Mouse (Mus musculus): ENCODE data around the gene Cyp24a1. TPM values are rescaled to one million over a fixed set of nuclear protein-coding genes. Genes with fewer than 3 reads are reported as not detected.

Gene Cyp24a1
- polyA plus RNA-seq (2012; rRNA removed) (0.03 TPM in 2 replicates), polyA plus RNA-seq (2014; fragmentation: Nextera tagmentation; extraction: Ambion mirVana) (not detected in 2 replicates)

DNA sequence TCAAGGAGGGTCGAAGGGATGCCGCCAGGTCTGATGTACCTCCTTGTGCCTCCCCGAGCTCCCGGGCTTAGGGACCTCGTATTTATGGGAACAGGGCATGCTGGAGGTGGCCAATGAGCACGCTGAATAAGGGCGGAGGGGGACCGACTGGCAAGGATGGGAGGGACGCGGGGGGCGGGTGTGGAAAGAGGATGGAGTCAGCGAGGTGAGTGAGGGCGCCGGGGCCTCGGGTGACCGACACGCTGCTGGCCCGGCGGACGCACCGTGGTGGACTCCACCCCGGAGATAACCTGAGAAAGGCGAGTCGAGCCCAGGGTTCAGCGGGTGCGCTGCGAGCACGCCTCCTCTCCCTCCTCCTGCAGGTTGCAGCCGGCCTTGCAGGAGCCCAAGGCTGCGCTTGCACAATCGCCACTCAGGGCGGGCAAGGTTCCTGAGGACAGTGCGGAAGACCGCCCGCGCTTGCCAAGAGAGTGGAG lies at the start of gene Cyp24a1:
Gene Cyp24a1 (minus strand): TSS at position 55 of the 476 bp plus-strand sequence.
- Histone ChIP-seq H3K27ac (replicated peaks; ENCODE audit: low read depth, low read length) (no peak within 1 kb of the TSS), H3K9me3 (ENCODE audit: control insufficient read depth, low read length) (no peaks in the 10 kb centered on the region), H3K4me3 (replicated peaks; ENCODE audit: low read length) (peak within 1 kb of the TSS; percentile 22), H3K36me3 (ENCODE audit: control insufficient read depth, insufficient read depth, low read length) (no peaks in the 10 kb centered on the region), H3K27me3 (ENCODE audit: control insufficient read depth, insufficient read depth, low read length) (peaks cover 63% of the 10 kb centered on the region), H3K4me2 (replicated peaks; ENCODE audit: low read depth, low read length, severe bottlenecking) (peak within 1 kb of the TSS; percentile 45), H3K9ac (ENCODE audit: low read depth, low read length, severe bottlenecking) (no peak within 1 kb of the TSS), H3K4me1 (ENCODE audit: control insufficient read depth, insufficient read depth, low read length) (peaks cover 5% of the 10 kb centered on the region; the same call in 1 of the 2 replicates)
- TF ChIP-seq POLR2A (IDR thresholded peaks at IDR 0.05; ENCODE audit: borderline replicate concordance, extremely low read depth, insufficient read depth, insufficient read length) = no peak
- DNase-seq (ENCODE audit: low spot score) (no peak), ATAC-seq (ENCODE audit: low FRiP score, low read depth) (no peak)
- WGBS = 0% methylated on average over 31 of the region's 36 CpGs

- Histone ChIP-seq H3K9me3 (ENCODE audit: control insufficient read depth, low read length) (no peaks in the 10 kb centered on the region), H3K36me3 (ENCODE audit: control insufficient read depth, insufficient read depth, low read length) (no peaks in the 10 kb centered on the region), H3K4me2 (replicated peaks; ENCODE audit: low read depth, low read length, severe bottlenecking) (no peak overlapping the region), H3K27me3 (ENCODE audit: control insufficient read depth, insufficient read depth, low read length) (no peaks in the 10 kb centered on the region), H3K9ac (ENCODE audit: low read depth, low read length, severe bottlenecking) (no peak overlapping the region), H3K4me3 (replicated peaks; ENCODE audit: low read length) (no peak overlapping the region), H3K4me1 (ENCODE audit: control insufficient read depth, insufficient read depth, low read length) (peaks cover 18% of the 10 kb centered on the region), H3K27ac (replicated peaks; ENCODE audit: low read depth, low read length) (no peak overlapping the region)
- no peak for DNase-seq (ENCODE audit: low spot score)
- no peak for ATAC-seq (ENCODE audit: low FRiP score, low read depth)
- TF ChIP-seq POLR2A (IDR thresholded peaks at IDR 0.05; ENCODE audit: borderline replicate concordance, extremely low read depth, insufficient read depth, insufficient read length) = no peak
- 39% methylated on average over 4 of the region's 4 CpGs for WGBS
Measured at GRCm38 (mm10) chr2:170545745-170546144, 48.8 kb upstream of the Cyp24a1 start.

GRCm38 (mm10) chr2:170544950-170545349 lies 48.0 kb upstream of the Cyp24a1 start:
- H3K36me3 ChIP-seq (ENCODE audit: control insufficient read depth, insufficient read depth, low read length) = no peaks in the 10 kb centered on the region
- TF ChIP-seq POLR2A (IDR thresholded peaks at IDR 0.05; ENCODE audit: borderline replicate concordance, extremely low read depth, insufficient read depth, insufficient read length) = no peak
- no peak for DNase-seq (ENCODE audit: low spot score)
- WGBS = 79% methylated on average over 7 of the region's 7 CpGs
- no peak for ATAC-seq (ENCODE audit: low FRiP score, low read depth)
- peaks cover 12% of the 10 kb centered on the region for H3K4me1 ChIP-seq (ENCODE audit: control insufficient read depth, insufficient read depth, low read length)
- H3K27me3 ChIP-seq (ENCODE audit: control insufficient read depth, insufficient read depth, low read length) = no peaks in the 10 kb centered on the region
- H3K9me3 ChIP-seq (ENCODE audit: control insufficient read depth, low read length) = no peaks in the 10 kb centered on the region
- H3K4me2 ChIP-seq (replicated peaks; ENCODE audit: low read depth, low read length, severe bottlenecking) = no peak overlapping the region
- no peak overlapping the region for H3K9ac ChIP-seq (ENCODE audit: low read depth, low read length, severe bottlenecking)
- no peak overlapping the region for H3K27ac ChIP-seq (replicated peaks; ENCODE audit: low read depth, low read length)
- H3K4me3 ChIP-seq (replicated peaks; ENCODE audit: low read length) = no peak overlapping the region

GRCm38 (mm10) chr2:170544159-170544558 lies 47.2 kb upstream of the Cyp24a1 start:
- H3K4me2 ChIP-seq (replicated peaks; ENCODE audit: low read depth, low read length, severe bottlenecking) = no peak overlapping the region
- WGBS = 40% methylated on average over 3 of the region's 3 CpGs
- H3K9ac ChIP-seq (ENCODE audit: low read depth, low read length, severe bottlenecking) = no peak overlapping the region
- TF ChIP-seq POLR2A (IDR thresholded peaks at IDR 0.05; ENCODE audit: borderline replicate concordance, extremely low read depth, insufficient read depth, insufficient read length) = no peak
- H3K4me1 ChIP-seq (ENCODE audit: control insufficient read depth, insufficient read depth, low read length) = peaks cover 10% of the 10 kb centered on the region
- no peak overlapping the region for H3K27ac ChIP-seq (replicated peaks; ENCODE audit: low read depth, low read length)
- no peaks in the 10 kb centered on the region for H3K36me3 ChIP-seq (ENCODE audit: control insufficient read depth, insufficient read depth, low read length)
- H3K4me3 ChIP-seq (replicated peaks; ENCODE audit: low read length) = no peak overlapping the region
- H3K27me3 ChIP-seq (ENCODE audit: control insufficient read depth, insufficient read depth, low read length) = no peaks in the 10 kb centered on the region
- ATAC-seq (ENCODE audit: low FRiP score, low read depth) (no peak), DNase-seq (ENCODE audit: low spot score) (no peak)
- no peaks in the 10 kb centered on the region for H3K9me3 ChIP-seq (ENCODE audit: control insufficient read depth, low read length)

DNA sequence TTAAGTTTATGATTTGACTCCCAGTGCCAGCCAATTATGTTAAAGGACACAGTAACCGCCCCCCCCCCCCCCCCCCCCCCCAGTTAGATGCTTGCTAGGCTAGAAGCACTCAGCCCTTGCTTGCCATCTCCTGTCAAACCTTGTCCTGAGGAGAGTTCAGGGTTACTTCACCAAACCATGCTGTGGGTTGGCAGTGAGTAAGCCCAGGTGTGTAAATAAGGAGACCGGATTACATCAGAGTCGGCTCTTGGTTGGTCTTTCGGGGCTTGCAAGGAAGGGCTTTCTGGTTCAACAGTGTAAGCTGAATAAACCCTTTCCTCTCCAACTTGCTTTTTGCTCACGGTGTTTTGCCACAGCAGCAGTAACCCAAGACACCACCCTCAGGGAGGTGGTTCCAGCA lies 46.7 kb upstream of the Cyp24a1 start:
- no peak for TF ChIP-seq POLR2A (IDR thresholded peaks at IDR 0.05; ENCODE audit: borderline replicate concordance, extremely low read depth, insufficient read depth, insufficient read length)
- 64% methylated on average over 5 of the region's 5 CpGs for WGBS
- Histone ChIP-seq H3K9ac (ENCODE audit: low read depth, low read length, severe bottlenecking) (no peak overlapping the region), H3K4me2 (replicated peaks; ENCODE audit: low read depth, low read length, severe bottlenecking) (no peak overlapping the region), H3K9me3 (ENCODE audit: control insufficient read depth, low read length) (no peaks in the 10 kb centered on the region), H3K27ac (replicated peaks; ENCODE audit: low read depth, low read length) (no peak overlapping the region), H3K4me1 (ENCODE audit: control insufficient read depth, insufficient read depth, low read length) (peaks cover 10% of the 10 kb centered on the region), H3K36me3 (ENCODE audit: control insufficient read depth, insufficient read depth, low read length) (no peaks in the 10 kb centered on the region), H3K27me3 (ENCODE audit: control insufficient read depth, insufficient read depth, low read length) (no peaks in the 10 kb centered on the region), H3K4me3 (replicated peaks; ENCODE audit: low read length) (no peak overlapping the region)
- DNase-seq (ENCODE audit: low spot score) = no peak
- no peak for ATAC-seq (ENCODE audit: low FRiP score, low read depth)

All from limb, embryonic 14.5 days (tissue).